Mouse (Mus musculus) T-helper 1 cell (primary cell): Measurements from ENCODE around the gene Klhdc3.

Experiments used
- in situ Hi-C: fragments of 300-600 bp; cut with MboI, MseI; formaldehyde crosslinking; loops from one replicate; pipeline ENCODE4 v1.15.1; 2025; ENCODE audit warnings: high pct_unique_total_duplicates

Klhdc3 gene

GRCm38 (mm10) chr17:46680760-46681373, at the start of gene Klhdc3:
Klhdc3 (minus strand) TSS chr17:46680914.
- in situ Hi-C loops, result no loop called here

- in situ Hi-C loops, result no loop called here
Observed at GRCm38 (mm10) chr17:46728904-46729318, 48.2 kb upstream of the Klhdc3 start, which contains the start of gene Gnmt. Gnmt (minus strand) TSS chr17:46729168.

GRCm38 (mm10) chr17:46728496-46728895, 47.8 kb upstream of the Klhdc3 start:
- in situ Hi-C loops, result no loop called here

- in situ Hi-C loops, result no loop called here
Observed at GRCm38 (mm10) chr17:46728021-46728420, 47.3 kb upstream of the Klhdc3 start.

GRCm38 (mm10) chr17:46727271-46727670, 46.6 kb upstream of the Klhdc3 start:
- in situ Hi-C loops, result no loop called here

- in situ Hi-C loops, result no loop called here
Observed at GRCm38 (mm10) chr17:46725731-46726645, 45.3 kb upstream of the Klhdc3 start.

- in situ Hi-C loops, result no loop called here
Observed at GRCm38 (mm10) chr17:46725273-46725672, 44.6 kb upstream of the Klhdc3 start.

GRCm38 (mm10) chr17:46724477-46725084, 43.9 kb upstream of the Klhdc3 start:
- in situ Hi-C loops, result no loop called here

- in situ Hi-C loops, result no loop called here
Observed at GRCm38 (mm10) chr17:46721077-46721476, 40.4 kb upstream of the Klhdc3 start.

GRCm38 (mm10) chr17:46714756-46715481, 34.2 kb upstream of the Klhdc3 start:
- in situ Hi-C loops, result loop anchor here (10.0 kb wide), 1 partner anchor 170 kb away; no protein-coding TSS in a partner anchor

- in situ Hi-C loops, result loop anchor here (10.0 kb wide), 1 partner anchor 171 kb away; no protein-coding TSS in a partner anchor
Observed at GRCm38 (mm10) chr17:46713849-46714248, 33.1 kb upstream of the Klhdc3 start.

GRCm38 (mm10) chr17:46712442-46712841, 31.7 kb upstream of the Klhdc3 start:
- in situ Hi-C loops, result loop anchor here (10.0 kb wide), 1 partner anchor 172 kb away; no protein-coding TSS in a partner anchor

GRCm38 (mm10) chr17:46711612-46712271, 31.0 kb upstream of the Klhdc3 start:
- in situ Hi-C loops, result loop anchor here (10.0 kb wide), 1 partner anchor 173 kb away; no protein-coding TSS in a partner anchor

GRCm38 (mm10) chr17:46710959-46711597, 30.4 kb upstream of the Klhdc3 start, which contains the start of gene Pex6:
Pex6 (plus strand) TSS chr17:46711463.
- in situ Hi-C loops, result loop anchor here (10.0 kb wide), 1 partner anchor 174 kb away; no protein-coding TSS in a partner anchor

GRCm38 (mm10) chr17:46706375-46707089, 25.8 kb upstream of the Klhdc3 start:
- in situ Hi-C loops, result no loop called here

GRCm38 (mm10) chr17:46704887-46705835, 24.4 kb upstream of the Klhdc3 start, which contains the start of gene Ppp2r5d:
Ppp2r5d (minus strand) TSS chr17:46705111.
- in situ Hi-C loops, result no loop called here

- in situ Hi-C loops, result no loop called here
Observed at GRCm38 (mm10) chr17:46703971-46704886, 23.5 kb upstream of the Klhdc3 start.
